ENCODE assay signal across 8 mouse cellular contexts in genomic region chr12:76547409-76548081, GRCm38 (mm10). TPM values are rescaled to one million over a fixed set of nuclear protein-coding genes. Genes with fewer than 3 reads are reported as not detected.
DNase-seq lines count a peak whose midpoint lies in the region; ATAC-seq and TF ChIP-seq lines count a peak whose summit lies in the region.

No protein-coding gene starts in this region.

- intact Hi-C loops in heart, postnatal 25 days (cut with DNase I) = loop anchor here (5.0 kb wide), 1 partner anchor 50 kb away; no protein-coding TSS in a partner anchor

- peaks cover 40% of the 10 kb centered on the region for H3K4me1 ChIP-seq in embryonic facial prominence, embryonic 13.5 days
- H3K4me1 ChIP-seq in intestine, postnatal 0 days (replicated peaks; ENCODE audit: control insufficient read depth, insufficient read depth, low read length) = peaks cover 15% of the 10 kb centered on the region

- no peak for TF ChIP-seq CTCF in intestine, postnatal 0 days (IDR thresholded peaks at IDR 0.05; ENCODE audit: low read depth)

- ATAC-seq in embryonic facial prominence, embryonic 13.5 days (ENCODE audit: insufficient number of reproducible peaks, insufficient read depth, low FRiP score, low TSS enrichment, low read depth) = peak; percentile 76
- peak; percentile 85 for ATAC-seq in intestine, postnatal 0 days
- no peak for ATAC-seq in cerebellum, adult (ENCODE audit: insufficient number of reproducible peaks, low FRiP score, low TSS enrichment)

- H3K9ac ChIP-seq in embryonic facial prominence, embryonic 13.5 days = peak overlapping the region; percentile 58
- H3K9ac ChIP-seq in intestine, postnatal 0 days (ENCODE audit: low read depth, low read length) = 0 out of 2 replicates have a peak overlapping the region, but pooled peaks have one; percentile 37

- no peaks in the 10 kb centered on the region for H3K9me3 ChIP-seq in embryonic facial prominence, embryonic 13.5 days
- no peaks in the 10 kb centered on the region for H3K9me3 ChIP-seq in intestine, postnatal 0 days (ENCODE audit: control insufficient read depth)

- peak overlapping the region; percentile 32 for H3K4me3 ChIP-seq in embryonic facial prominence, embryonic 13.5 days
- peak overlapping the region; percentile 14; the same call in 1 of the 2 replicates for H3K4me3 ChIP-seq in intestine, postnatal 0 days (ENCODE audit: low read depth, low read length)

- H3K4me2 ChIP-seq in embryonic facial prominence, embryonic 13.5 days = peak overlapping the region; percentile 57
- H3K4me2 ChIP-seq in intestine, postnatal 0 days (replicated peaks; ENCODE audit: low read depth) = peak overlapping the region; percentile 51

- no peaks in the 10 kb centered on the region for H3K36me3 ChIP-seq in embryonic facial prominence, embryonic 13.5 days
- no peaks in the 10 kb centered on the region; the same call in 1 of the 2 replicates for H3K36me3 ChIP-seq in intestine, postnatal 0 days (ENCODE audit: control insufficient read depth, insufficient read depth)

- peak overlapping the region; percentile 87 for H3K27ac ChIP-seq in embryonic facial prominence, embryonic 13.5 days
- H3K27ac ChIP-seq in intestine, postnatal 0 days (ENCODE audit: low read depth, low read length) = peak overlapping the region; percentile 86

- H3K27me3 ChIP-seq in embryonic facial prominence, embryonic 13.5 days = peaks cover 42% of the 10 kb centered on the region
- H3K27me3 ChIP-seq in intestine, postnatal 0 days (replicated peaks; ENCODE audit: control insufficient read depth, insufficient read depth, low read length) = no peaks in the 10 kb centered on the region

- WGBS in embryonic facial prominence, embryonic 13.5 days = 19% methylated on average over 13 of the region's 13 CpGs
- 35% methylated on average over 13 of the region's 13 CpGs for whole genome bisulfite sequencing in intestine, postnatal 0 days

- peak; percentile 92 for DNase-seq in heart, adult 11 months
- DNase-seq in heart, postnatal 25 days (ENCODE audit: low spot score) = no peak
- peak; percentile 71 for DNase-seq in lung, postnatal 25 days (ENCODE audit: low spot score)
- peak; percentile 44 to 58 for DNase-seq in thymus, postnatal 36 days
- no peak for DNase-seq in layer of hippocampus, postnatal 25 days (ENCODE audit: extremely low spot score in 1 of 2, low spot score in 1 of 2)

RNA-seq across cellular contexts. Expression of gene Plekhg3, which starts 16.9 kb away (rescaled TPM):
- total RNA-seq in heart, postnatal 25 days (2021) = 10 to 100 TPM; 13.5 to 16.6 TPM
- 5.7 and 6.5 TPM in 2 replicates for polyA plus RNA-seq in embryonic facial prominence, embryonic 13.5 days (2015; fragmentation: Nextera tagmentation; extraction: Ambion mirVana)
- 5.7 and 7.5 TPM in 2 replicates for polyA plus RNA-seq in intestine, postnatal 0 days (2015; fragmentation: Nextera tagmentation; extraction: Ambion mirVana)
- 10 to 100 TPM; 23.2 to 27.5 TPM for total RNA-seq in layer of hippocampus, postnatal 25 days (2021)

Comparison
In these comparisons a context has a peak if more than half of its experiments do, and no peak if none do; other contexts are left out.
1. DNase-seq: peak in heart, adult 11 months (single experiment), lung, postnatal 25 days (single experiment) and thymus, postnatal 36 days (2 of 2); none in heart, postnatal 25 days (single experiment) and layer of hippocampus, postnatal 25 days (0 of 2).